Mouse (Mus musculus): Measurements from ENCODE around the gene Letmd1. TPM values are rescaled to one million over a fixed set of nuclear protein-coding genes. Genes with fewer than 3 reads are reported as not detected.

The Letmd1 gene
- polyA plus RNA-seq, 1 experiment from 2014 or later = 23.9 TPM

- Histone ChIP-seq H3K9ac (ENCODE audit: low read length) (peak within 1 kb of the TSS; percentile 66), H3K36me3 (ENCODE audit: control insufficient read depth, insufficient read depth, low read length) (no peaks in the 10 kb centered on the region), H3K27ac (ENCODE audit: low read length) (peak within 1 kb of the TSS; percentile 85), H3K9me3 (ENCODE audit: control insufficient read depth, low read length) (no peaks in the 10 kb centered on the region), H3K4me1 (replicated peaks; ENCODE audit: control insufficient read depth, insufficient read depth, low read length) (peaks cover 18% of the 10 kb centered on the region), H3K4me2 (ENCODE audit: low read depth, low read length) (peak within 1 kb of the TSS; percentile 92), H3K27me3 (ENCODE audit: control insufficient read depth, insufficient read depth, low read depth, low read length) (peaks cover 16% of the 10 kb centered on the region), H3K4me3 (ENCODE audit: low read length) (peak within 1 kb of the TSS; percentile 87)
- no peak for ATAC-seq (ENCODE audit: low read depth)
- 15% methylated on average over 17 of the region's 17 CpGs for WGBS
Observed at GRCm38 (mm10) chr15:100424396-100425122, 44.3 kb upstream of the Letmd1 start, which contains the start of gene Slc11a2. Gene Slc11a2 (minus strand): TSS chr15:100425072.

- Histone ChIP-seq H3K4me1 (replicated peaks; ENCODE audit: control insufficient read depth, insufficient read depth, low read length) (0 out of 2 replicates have a peak, but pooled peaks cover 5% of the 10 kb centered on the region), H3K9me3 (ENCODE audit: control insufficient read depth, low read length) (no peaks in the 10 kb centered on the region), H3K9ac (ENCODE audit: low read length) (no peak overlapping the region), H3K36me3 (ENCODE audit: control insufficient read depth, insufficient read depth, low read length) (no peaks in the 10 kb centered on the region), H3K27ac (ENCODE audit: low read length) (no peak overlapping the region), H3K27me3 (ENCODE audit: control insufficient read depth, insufficient read depth, low read depth, low read length) (peaks cover 16% of the 10 kb centered on the region), H3K4me3 (ENCODE audit: low read length) (no peak overlapping the region), H3K4me2 (ENCODE audit: low read depth, low read length) (no peak overlapping the region)
- 0 out of 2 replicates have a peak, but pooled peaks have one; percentile 39 for ATAC-seq (ENCODE audit: low read depth)
- WGBS = 71% methylated on average over 13 of the region's 13 CpGs
Observed at GRCm38 (mm10) chr15:100428296-100428905, 40.4 kb upstream of the Letmd1 start.

- Histone ChIP-seq H3K27ac (ENCODE audit: low read length) (no peak overlapping the region), H3K36me3 (ENCODE audit: control insufficient read depth, insufficient read depth, low read length) (no peaks in the 10 kb centered on the region), H3K4me3 (ENCODE audit: low read length) (no peak overlapping the region), H3K4me1 (replicated peaks; ENCODE audit: control insufficient read depth, insufficient read depth, low read length) (0 out of 2 replicates have a peak, but pooled peaks cover 2% of the 10 kb centered on the region), H3K9ac (ENCODE audit: low read length) (no peak overlapping the region), H3K9me3 (ENCODE audit: control insufficient read depth, low read length) (no peaks in the 10 kb centered on the region), H3K4me2 (ENCODE audit: low read depth, low read length) (no peak overlapping the region), H3K27me3 (ENCODE audit: control insufficient read depth, insufficient read depth, low read depth, low read length) (peaks cover 6% of the 10 kb centered on the region)
- WGBS = 60% methylated on average over 11 of the region's 11 CpGs
- no peak for ATAC-seq (ENCODE audit: low read depth)
Observed at GRCm38 (mm10) chr15:100429959-100430565, 38.8 kb upstream of the Letmd1 start.

- 51% methylated on average over 4 of the region's 4 CpGs for WGBS
- Histone ChIP-seq H3K4me2 (ENCODE audit: low read depth, low read length) (no peak overlapping the region), H3K36me3 (ENCODE audit: control insufficient read depth, insufficient read depth, low read length) (no peaks in the 10 kb centered on the region), H3K4me1 (replicated peaks; ENCODE audit: control insufficient read depth, insufficient read depth, low read length) (0 out of 2 replicates have a peak, but pooled peaks cover 1% of the 10 kb centered on the region), H3K4me3 (ENCODE audit: low read length) (no peak overlapping the region), H3K27me3 (ENCODE audit: control insufficient read depth, insufficient read depth, low read depth, low read length) (no peaks in the 10 kb centered on the region), H3K9me3 (ENCODE audit: control insufficient read depth, low read length) (no peaks in the 10 kb centered on the region), H3K27ac (ENCODE audit: low read length) (no peak overlapping the region), H3K9ac (ENCODE audit: low read length) (no peak overlapping the region)
- ATAC-seq (ENCODE audit: low read depth) = no peak
Observed at GRCm38 (mm10) chr15:100433234-100433633, 35.6 kb upstream of the Letmd1 start.

GRCm38 (mm10) chr15:100436112-100436511 lies 32.7 kb upstream of the Letmd1 start:
- Histone ChIP-seq H3K27ac (ENCODE audit: low read length) (no peak overlapping the region), H3K4me1 (replicated peaks; ENCODE audit: control insufficient read depth, insufficient read depth, low read length) (no peaks in the 10 kb centered on the region), H3K4me3 (ENCODE audit: low read length) (no peak overlapping the region), H3K9ac (ENCODE audit: low read length) (no peak overlapping the region), H3K27me3 (ENCODE audit: control insufficient read depth, insufficient read depth, low read depth, low read length) (no peaks in the 10 kb centered on the region), H3K9me3 (ENCODE audit: control insufficient read depth, low read length) (no peaks in the 10 kb centered on the region), H3K36me3 (ENCODE audit: control insufficient read depth, insufficient read depth, low read length) (no peaks in the 10 kb centered on the region), H3K4me2 (ENCODE audit: low read depth, low read length) (no peak overlapping the region)
- WGBS = 64% methylated on average over 4 of the region's 4 CpGs
- no peak for ATAC-seq (ENCODE audit: low read depth)

GRCm38 (mm10) chr15:100436518-100436917 lies 32.3 kb upstream of the Letmd1 start:
- Histone ChIP-seq H3K36me3 (ENCODE audit: control insufficient read depth, insufficient read depth, low read length) (no peaks in the 10 kb centered on the region), H3K9me3 (ENCODE audit: control insufficient read depth, low read length) (no peaks in the 10 kb centered on the region), H3K4me1 (replicated peaks; ENCODE audit: control insufficient read depth, insufficient read depth, low read length) (no peaks in the 10 kb centered on the region), H3K4me3 (ENCODE audit: low read length) (no peak overlapping the region), H3K27ac (ENCODE audit: low read length) (no peak overlapping the region), H3K4me2 (ENCODE audit: low read depth, low read length) (no peak overlapping the region), H3K9ac (ENCODE audit: low read length) (no peak overlapping the region), H3K27me3 (ENCODE audit: control insufficient read depth, insufficient read depth, low read depth, low read length) (no peaks in the 10 kb centered on the region)
- ATAC-seq (ENCODE audit: low read depth) = no peak
- 39% methylated on average over 10 of the region's 10 CpGs for WGBS

- peaks cover 6% of the 10 kb centered on the region; the same call in 1 of the 2 replicates for H3K4me1 ChIP-seq (replicated peaks; ENCODE audit: control insufficient read depth, insufficient read depth, low read length)
- H3K4me3 ChIP-seq (ENCODE audit: low read length) = peak overlapping the region; percentile 54
- peak; percentile 99 for ATAC-seq (ENCODE audit: low read depth)
- no peaks in the 10 kb centered on the region for H3K27me3 ChIP-seq (ENCODE audit: control insufficient read depth, insufficient read depth, low read depth, low read length)
- no peaks in the 10 kb centered on the region for H3K36me3 ChIP-seq (ENCODE audit: control insufficient read depth, insufficient read depth, low read length)
- 2% methylated on average over 20 of the region's 31 CpGs for WGBS
- H3K9me3 ChIP-seq (ENCODE audit: control insufficient read depth, low read length) = no peaks in the 10 kb centered on the region
- peak overlapping the region; percentile 88 for H3K4me2 ChIP-seq (ENCODE audit: low read depth, low read length)
- H3K27ac ChIP-seq (ENCODE audit: low read length) = peak overlapping the region; percentile 92
- peak overlapping the region; percentile 77 for H3K9ac ChIP-seq (ENCODE audit: low read length)
Observed at GRCm38 (mm10) chr15:100443126-100443922, 25.5 kb upstream of the Letmd1 start.

GRCm38 (mm10) chr15:100446887-100447286 lies 21.9 kb upstream of the Letmd1 start:
- H3K4me2 ChIP-seq (ENCODE audit: low read depth, low read length) = no peak overlapping the region
- H3K27ac ChIP-seq (ENCODE audit: low read length) = no peak overlapping the region
- no peak overlapping the region for H3K9ac ChIP-seq (ENCODE audit: low read length)
- 74% methylated on average over 2 of the region's 2 CpGs for WGBS
- ATAC-seq (ENCODE audit: low read depth) = no peak
- H3K9me3 ChIP-seq (ENCODE audit: control insufficient read depth, low read length) = no peaks in the 10 kb centered on the region
- no peaks in the 10 kb centered on the region for H3K36me3 ChIP-seq (ENCODE audit: control insufficient read depth, insufficient read depth, low read length)
- no peak overlapping the region for H3K4me3 ChIP-seq (ENCODE audit: low read length)
- peaks cover 6% of the 10 kb centered on the region; the same call in 1 of the 2 replicates for H3K4me1 ChIP-seq (replicated peaks; ENCODE audit: control insufficient read depth, insufficient read depth, low read length)
- H3K27me3 ChIP-seq (ENCODE audit: control insufficient read depth, insufficient read depth, low read depth, low read length) = no peaks in the 10 kb centered on the region

Data from lung, embryonic 16.5 days (tissue).